Mouse (Mus musculus) liver, adult 2 months (tissue): ENCODE data around the gene Wdr53. TPM values are rescaled to one million over a fixed set of nuclear protein-coding genes. Genes with fewer than 3 reads are reported as not detected.
"Not testable (repeated sequence)": the region's sequence is repeated elsewhere in the genome, so short reads cannot be mapped to it uniquely, and the experiment has no call there.

Experiments used
- DNase-seq: peaks from one replicate; pipeline ENCODE4 v3.0.0-alpha.2; 2011; ENCODE audit warnings: low read depth, low spot score; ENCODE audit errors: extremely low read depth
- H3K27ac ChIP-seq: fragments of 200-500 bp; replicated peaks from 2 replicates; pipeline ENCODE4 v1.5.1; 2012; ENCODE audit warnings: low read depth, mild to moderate bottlenecking, control low read depth, inconsistent platforms, low read length; ENCODE audit not compliant: insufficient read depth
- H3K27me3 ChIP-seq: fragments of 200-500 bp; 2 replicates; pipeline ENCODE4 v1.6.1; 2012; ENCODE audit warnings: mild to moderate bottlenecking, moderate library complexity, low read length, inconsistent platforms; ENCODE audit not compliant: control insufficient read depth, insufficient read depth
- H3K36me3 ChIP-seq: fragments of 200-500 bp; 2 replicates; pipeline ENCODE4 v1.6.1; 2012; ENCODE audit warnings: low read length, inconsistent platforms; ENCODE audit not compliant: control insufficient read depth, insufficient read depth
- H3K4me1 ChIP-seq: fragments of 200-500 bp; 2 replicates; pipeline ENCODE4 v1.6.1; 2011; ENCODE audit warnings: low read length; ENCODE audit not compliant: control insufficient read depth, insufficient read depth
- H3K4me3 ChIP-seq: fragments of 200-500 bp; 2 replicates; pipeline ENCODE4 v1.5.1; 2011; ENCODE audit warnings: low read depth, mild to moderate bottlenecking, control low read depth, low read length, moderate library complexity; ENCODE audit not compliant: insufficient read depth
- H3K79me2 ChIP-seq: fragments of 200-500 bp; 2 replicates; pipeline ENCODE4 v1.6.1; 2012; ENCODE audit warnings: inconsistent platforms, mild to moderate bottlenecking, low read length, moderate library complexity; ENCODE audit not compliant: control insufficient read depth, insufficient read depth
- H3K9ac ChIP-seq: fragments of 200-500 bp; 2 replicates; pipeline ENCODE4 v1.6.1; 2012; ENCODE audit warnings: low read depth, mild to moderate bottlenecking, control low read depth, inconsistent platforms, low read length
- CTCF ChIP-seq: fragments of 200-500 bp; IDR thresholded peaks from 2 replicates; pipeline ENCODE4 v1.5.1; 2011; ENCODE audit warnings: low read depth, low read length, control low read depth
- POLR2A ChIP-seq: fragments of 200-500 bp; IDR thresholded peaks from 2 replicates; pipeline ENCODE4 v1.6.1; 2011; ENCODE audit warnings: low read length, control low read depth; ENCODE audit not compliant: insufficient read depth; ENCODE audit errors: extremely low read depth
- WGBS: fragments of 180-500 bp; shearing (Covaris S2); methylation state at CpG from one replicate; pipeline ENCODE4 v1.1.7; 2018; 5-methylcytosine and 5-hydroxymethylcytosine counted together
- polyA plus RNA-seq: library from polyadenylated mRNA; depleted of rRNA; stranded (reverse); fragments of >200 nt; gene quantifications from 2 replicates; pipeline ENCODE4 v1.2.3, GENCODE M21; 2012
- total RNA-seq: library from RNA; depleted of rRNA; stranded (reverse); fragments of >200 nt; gene quantifications from 2 replicates; pipeline ENCODE4 v1.2.3, GENCODE M21; 2014

Gene Wdr53
- total and polyA plus RNA-seq, 2 experiments = 4.1 to 14.6 TPM

- no peak for DNase-seq
- Histone ChIP-seq H3K9ac (no peak overlapping the region), H3K36me3 (no peaks in the 10 kb centered on the region), H3K27me3 (no peaks in the 10 kb centered on the region), H3K27ac (no peak overlapping the region), H3K4me3 (no peak overlapping the region), H3K79me2 (no peaks in the 10 kb centered on the region), H3K4me1 (no peaks in the 10 kb centered on the region)
- 71% methylated on average over 17 of the region's 17 CpGs for WGBS
- no peak for TF ChIP-seq POLR2A
- TF ChIP-seq CTCF = no peak
These were observed 32.0 kb upstream of the Wdr53 start for GRCm38 (mm10) chr16:32214804-32215576.

GRCm38 (mm10) chr16:32221803-32222202 lies 25.2 kb upstream of the Wdr53 start:
- Histone ChIP-seq H3K27me3 (no peaks in the 10 kb centered on the region), H3K4me3 (no peak overlapping the region), H3K9ac (no peak overlapping the region), H3K79me2 (no peaks in the 10 kb centered on the region), H3K4me1 (no peaks in the 10 kb centered on the region), H3K36me3 (no peaks in the 10 kb centered on the region), H3K27ac (no peak overlapping the region)
- 85% methylated on average over 4 of the region's 4 CpGs for WGBS
- TF ChIP-seq CTCF (no peak), POLR2A (no peak)
- DNase-seq = no peak

- no peak for TF ChIP-seq POLR2A
- no peaks in the 10 kb centered on the region for H3K4me1 ChIP-seq
- no peak overlapping the region for H3K9ac ChIP-seq
- H3K36me3 ChIP-seq = no peaks in the 10 kb centered on the region
- no peak overlapping the region for H3K27ac ChIP-seq
- H3K4me3 ChIP-seq = no peak overlapping the region
- no peaks in the 10 kb centered on the region for H3K79me2 ChIP-seq
- no peak for DNase-seq
- H3K27me3 ChIP-seq = no peaks in the 10 kb centered on the region
These were observed 24.6 kb upstream of the Wdr53 start for GRCm38 (mm10) chr16:32222399-32222798.

GRCm38 (mm10) chr16:32232050-32232449 lies 15.0 kb upstream of the Wdr53 start:
- not testable (repeated sequence) for DNase-seq, H3K27ac ChIP-seq, H3K4me1 ChIP-seq, H3K79me2 ChIP-seq, H3K27me3 ChIP-seq, H3K9ac ChIP-seq, H3K4me3 ChIP-seq
- H3K36me3 ChIP-seq = peaks cover 13% of the 10 kb centered on the region
- WGBS = 67% methylated on average over 3 of the region's 3 CpGs

- Histone ChIP-seq H3K36me3 (peaks cover 11% of the 10 kb centered on the region), H3K27ac (no peak overlapping the region), H3K4me3 (no peak overlapping the region), H3K4me1 (no peaks in the 10 kb centered on the region), H3K79me2 (peaks cover 3% of the 10 kb centered on the region; the same call in 1 of the 2 replicates), H3K27me3 (no peaks in the 10 kb centered on the region), H3K9ac (no peak overlapping the region)
- no peak for DNase-seq
- 84% methylated on average over 19 of the region's 19 CpGs for WGBS
- TF ChIP-seq POLR2A (no peak), CTCF (no peak)
These were observed 8.9 kb upstream of the Wdr53 start for GRCm38 (mm10) chr16:32237930-32238680.
